Mouse (Mus musculus) limb, embryonic 11.5 days (tissue): ENCODE results near the gene Clstn3. TPM values are rescaled to one million over a fixed set of nuclear protein-coding genes. Genes with fewer than 3 reads are reported as not detected.

ENCODE experiments used
- ATAC-seq: fragments of 200-750 bp; cut with Nextera tagmentation; 2 replicates; pipeline ENCODE4 v1.8.0; 2017; ENCODE audit warnings: low read depth; ENCODE audit not compliant: insufficient number of reproducible peaks, low FRiP score, low TSS enrichment
- DNase-seq: peaks from one replicate; pipeline ENCODE4 v3.0.0-alpha.2; 2015; ENCODE audit warnings: low spot score
- H3K27ac ChIP-seq: fragments of 300-500 bp; sonication (generic); replicated peaks from 2 replicates; pipeline ENCODE4 v1.5.1; 2014; ENCODE audit warnings: low read depth, mild to moderate bottlenecking, low read length
- H3K27me3 ChIP-seq: fragments of 300-500 bp; sonication (generic); 2 replicates; pipeline ENCODE4 v1.6.1; 2014; ENCODE audit warnings: mild to moderate bottlenecking, low read length, mixed read lengths; ENCODE audit not compliant: control insufficient read depth, insufficient read depth
- H3K36me3 ChIP-seq: fragments of 300-500 bp; sonication (generic); 2 replicates; pipeline ENCODE4 v1.6.1; 2014; ENCODE audit warnings: mild to moderate bottlenecking, low read length, moderate library complexity, mixed read lengths; ENCODE audit not compliant: control insufficient read depth, insufficient read depth
- H3K4me1 ChIP-seq: fragments of 300-500 bp; sonication (generic); 2 replicates; pipeline ENCODE4 v1.6.1; 2014; ENCODE audit warnings: low read length, mixed read lengths; ENCODE audit not compliant: control insufficient read depth, insufficient read depth
- H3K4me2 ChIP-seq: fragments of 300-500 bp; sonication (generic); 2 replicates; pipeline ENCODE4 v1.6.1; 2014; ENCODE audit warnings: low read depth, mild to moderate bottlenecking, moderate library complexity; ENCODE audit not compliant: severe bottlenecking
- H3K4me3 ChIP-seq: fragments of 300-500 bp; sonication (generic); 2 replicates; pipeline ENCODE4 v1.5.1; 2014; ENCODE audit warnings: low read depth, low read length
- H3K9ac ChIP-seq: fragments of 300-500 bp; sonication (generic); 2 replicates; pipeline ENCODE4 v1.6.1; 2014; ENCODE audit warnings: mild to moderate bottlenecking, low read length
- H3K9me3 ChIP-seq: fragments of 300-500 bp; sonication (generic); 2 replicates; pipeline ENCODE4 v1.6.1; 2016; ENCODE audit warnings: low read length; ENCODE audit not compliant: control insufficient read depth
- WGBS: fragments of 180-500 bp; shearing (Covaris S2); extraction: QIAGEN DNeasy Blood & Tissue Kit; methylation state at CpG from one replicate; pipeline ENCODE4 v1.1.7; 2014; 5-methylcytosine and 5-hydroxymethylcytosine counted together
- polyA plus RNA-seq: library from polyadenylated mRNA; unstranded; fragments of >200 nt; fragmentation: Nextera tagmentation; extraction: Ambion mirVana; gene quantifications from 2 replicates; pipeline ENCODE4 v1.2.1, GENCODE M21; 2014

Gene Clstn3
- polyA plus RNA-seq, 1 experiment from 2014 or later, result 4.4 TPM

GRCm38 (mm10) chr6:124465729-124466128 lies 1.1 kb upstream of the Clstn3 start:
- 58% methylated on average over 6 of the region's 6 CpGs for WGBS
- no peak overlapping the region for H3K4me3 ChIP-seq
- no peaks in the 10 kb centered on the region for H3K9me3 ChIP-seq
- H3K9ac ChIP-seq, result no peak overlapping the region
- peaks cover 4% of the 10 kb centered on the region; the same call in 1 of the 2 replicates for H3K27me3 ChIP-seq
- ATAC-seq (no peak), DNase-seq (no peak)
- 0 out of 2 replicates have a peak, but pooled peaks cover 3% of the 10 kb centered on the region for H3K4me1 ChIP-seq
- H3K4me2 ChIP-seq, result no peak overlapping the region; the same call in 1 of the 2 replicates
- H3K27ac ChIP-seq, result no peak overlapping the region
- H3K36me3 ChIP-seq, result no peaks in the 10 kb centered on the region

- Histone ChIP-seq H3K4me2 (peak overlapping the region; percentile 57; the same call in 1 of the 2 replicates), H3K27ac (no peak overlapping the region), H3K27me3 (peaks cover 4% of the 10 kb centered on the region; the same call in 1 of the 2 replicates), H3K36me3 (no peaks in the 10 kb centered on the region), H3K4me1 (0 out of 2 replicates have a peak, but pooled peaks cover 3% of the 10 kb centered on the region), H3K4me3 (peak overlapping the region; percentile 35; the same call in 1 of the 2 replicates), H3K9me3 (no peaks in the 10 kb centered on the region), H3K9ac (0 out of 2 replicates have a peak overlapping the region, but pooled peaks have one; percentile 28)
- ATAC-seq (no peak), DNase-seq (no peak)
- 35% methylated on average over 6 of the region's 6 CpGs for WGBS
Measured at GRCm38 (mm10) chr6:124465299-124465698, 705 bp upstream of the Clstn3 start.

- Histone ChIP-seq H3K27ac (no peak overlapping the region), H3K9me3 (no peaks in the 10 kb centered on the region), H3K27me3 (peaks cover 4% of the 10 kb centered on the region; the same call in 1 of the 2 replicates), H3K9ac (no peak overlapping the region; the same call in 1 of the 2 replicates), H3K4me1 (0 out of 2 replicates have a peak, but pooled peaks cover 3% of the 10 kb centered on the region), H3K4me3 (peak overlapping the region; percentile 35; the same call in 1 of the 2 replicates), H3K36me3 (no peaks in the 10 kb centered on the region), H3K4me2 (peak overlapping the region; percentile 57)
- WGBS, result 22% methylated on average over 8 of the region's 8 CpGs
- DNase-seq (no peak), ATAC-seq (no peak)
Measured at GRCm38 (mm10) chr6:124463881-124464291, 708 bp downstream of the Clstn3 start.

- H3K9me3 ChIP-seq, result no peaks in the 10 kb centered on the region
Measured at GRCm38 (mm10) chr6:124459388-124459787, 5.2 kb downstream of the Clstn3 start.

GRCm38 (mm10) chr6:124458505-124458904 lies 6.1 kb downstream of the Clstn3 start:
- no peak for ATAC-seq

More at GRCm38 (mm10) chr6:124459388-124459787, 5.2 kb downstream of the Clstn3 start:
- no peak overlapping the region for H3K4me2 ChIP-seq
- H3K27ac ChIP-seq, result no peak overlapping the region
- ATAC-seq (no peak), DNase-seq (no peak)
- no peak overlapping the region for H3K9ac ChIP-seq
- H3K36me3 ChIP-seq, result no peaks in the 10 kb centered on the region
- 93% methylated on average over 4 of the region's 4 CpGs for WGBS
- H3K4me3 ChIP-seq, result no peak overlapping the region
- peaks cover 4% of the 10 kb centered on the region; the same call in 1 of the 2 replicates for H3K27me3 ChIP-seq
- H3K4me1 ChIP-seq, result no peaks in the 10 kb centered on the region

GRCm38 (mm10) chr6:124457827-124458226 lies 6.8 kb downstream of the Clstn3 start:
- 91% methylated on average over 5 of the region's 5 CpGs for WGBS
- no peak for ATAC-seq
- Histone ChIP-seq H3K36me3 (no peaks in the 10 kb centered on the region), H3K27ac (no peak overlapping the region), H3K4me2 (no peak overlapping the region), H3K9me3 (no peaks in the 10 kb centered on the region), H3K27me3 (no peaks in the 10 kb centered on the region), H3K4me1 (no peaks in the 10 kb centered on the region), H3K4me3 (no peak overlapping the region), H3K9ac (no peak overlapping the region)
- DNase-seq, result no peak

More at GRCm38 (mm10) chr6:124458505-124458904, 6.1 kb downstream of the Clstn3 start:
- Histone ChIP-seq H3K27me3 (no peaks in the 10 kb centered on the region), H3K9me3 (no peaks in the 10 kb centered on the region), H3K4me1 (no peaks in the 10 kb centered on the region), H3K27ac (no peak overlapping the region), H3K36me3 (no peaks in the 10 kb centered on the region), H3K9ac (no peak overlapping the region), H3K4me2 (no peak overlapping the region), H3K4me3 (no peak overlapping the region)
- WGBS, result 83% methylated on average over 11 of the region's 11 CpGs
- DNase-seq, result no peak

GRCm38 (mm10) chr6:124456243-124456642 lies 8.4 kb downstream of the Clstn3 start:
- 91% methylated on average over 5 of the region's 5 CpGs for WGBS
- ATAC-seq (no peak), DNase-seq (no peak)
- Histone ChIP-seq H3K4me1 (no peaks in the 10 kb centered on the region), H3K9me3 (no peaks in the 10 kb centered on the region), H3K36me3 (no peaks in the 10 kb centered on the region), H3K27me3 (no peaks in the 10 kb centered on the region), H3K9ac (no peak overlapping the region), H3K27ac (no peak overlapping the region), H3K4me2 (no peak overlapping the region), H3K4me3 (no peak overlapping the region)

- H3K27me3 ChIP-seq, result no peaks in the 10 kb centered on the region
- H3K9me3 ChIP-seq, result no peaks in the 10 kb centered on the region
- no peak overlapping the region for H3K27ac ChIP-seq
- no peak overlapping the region for H3K4me2 ChIP-seq
- DNase-seq (no peak), ATAC-seq (no peak)
- no peak overlapping the region for H3K9ac ChIP-seq
- 45% methylated on average over 4 of the region's 4 CpGs for WGBS
- H3K4me3 ChIP-seq, result no peak overlapping the region
- no peaks in the 10 kb centered on the region for H3K36me3 ChIP-seq
- no peaks in the 10 kb centered on the region for H3K4me1 ChIP-seq
Measured at GRCm38 (mm10) chr6:124453756-124454155, 10.8 kb downstream of the Clstn3 start.

- no peaks in the 10 kb centered on the region for H3K27me3 ChIP-seq
- H3K27ac ChIP-seq, result no peak overlapping the region
- ATAC-seq, result no peak
- H3K36me3 ChIP-seq, result no peaks in the 10 kb centered on the region
- WGBS, result 66% methylated on average over 3 of the region's 3 CpGs
- H3K9ac ChIP-seq, result no peak overlapping the region
- no peaks in the 10 kb centered on the region for H3K9me3 ChIP-seq
- no peak for DNase-seq
- H3K4me3 ChIP-seq, result no peak overlapping the region
- no peaks in the 10 kb centered on the region for H3K4me1 ChIP-seq
- H3K4me2 ChIP-seq, result no peak overlapping the region
Measured at GRCm38 (mm10) chr6:124451995-124452394, 12.6 kb downstream of the Clstn3 start.
